Mouse (Mus musculus): ENCODE results near the gene Tecpr1.

DNA sequence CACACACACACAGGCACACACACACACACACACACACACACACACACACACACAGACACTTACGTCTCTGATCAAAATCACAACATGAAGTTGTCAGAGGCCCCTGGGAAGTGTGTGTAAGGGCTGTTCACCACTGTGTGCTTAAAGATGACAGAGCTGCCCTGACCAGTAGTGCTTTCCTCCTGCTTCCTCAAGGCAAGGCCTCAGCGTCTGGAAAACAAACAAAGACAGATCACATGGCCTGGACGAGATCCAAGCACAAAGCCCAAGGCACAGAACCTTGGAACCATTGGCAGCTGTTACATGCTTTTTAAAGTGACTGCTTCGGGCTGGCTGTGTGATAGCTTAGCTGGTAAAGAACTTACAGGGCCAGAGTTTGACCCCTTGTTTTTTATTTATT, 64.8 kb downstream of the Tecpr1 start:
- no peak for TF ChIP-seq CTCF (IDR thresholded peaks at IDR 0.05; ENCODE audit: extremely low read depth, insufficient read depth, low read length)
- TF ChIP-seq POLR2A (IDR thresholded peaks at IDR 0.05; ENCODE audit: extremely low read depth, insufficient read depth, low read length): no peak
